Mouse (Mus musculus) lung, embryonic 15.5 days (tissue): ENCODE results near the gene Cpox. TPM values are rescaled to one million over a fixed set of nuclear protein-coding genes. Genes with fewer than 3 reads are reported as not detected.
A peak's percentile ranks its signal among the peaks of the same experiment; 100 is the strongest.

Experiments
- ATAC-seq: fragments of 200-750 bp; cut with Nextera tagmentation; 2 replicates; pipeline ENCODE4 v1.8.0; 2017; ENCODE audit warnings: moderate number of reproducible peaks, borderline replicate concordance; ENCODE audit not compliant: low FRiP score, low TSS enrichment; ENCODE audit errors: extremely low read depth
- H3K27ac ChIP-seq: fragments of 300-500 bp; sonication (generic); 2 replicates; pipeline ENCODE4 v1.5.1; 2015; ENCODE audit warnings: moderate library complexity, mild to moderate bottlenecking, inconsistent platforms
- H3K27me3 ChIP-seq: fragments of 300-500 bp; sonication (generic); 2 replicates; pipeline ENCODE4 v1.6.1; 2015; ENCODE audit warnings: inconsistent platforms
- H3K36me3 ChIP-seq: fragments of 300-500 bp; sonication (generic); 2 replicates; pipeline ENCODE4 v1.6.1; 2015; ENCODE audit warnings: inconsistent platforms
- H3K4me1 ChIP-seq: fragments of 300-500 bp; sonication (generic); 2 replicates; pipeline ENCODE4 v1.6.1; 2015; ENCODE audit warnings: inconsistent platforms
- H3K4me2 ChIP-seq: fragments of 300-500 bp; sonication (generic); 2 replicates; pipeline ENCODE4 v1.6.1; 2015; ENCODE audit warnings: inconsistent platforms, mild to moderate bottlenecking, moderate library complexity
- H3K4me3 ChIP-seq: fragments of 300-500 bp; sonication (generic); 2 replicates; pipeline ENCODE4 v1.5.1; 2015; ENCODE audit warnings: mild to moderate bottlenecking, inconsistent platforms
- H3K9ac ChIP-seq: fragments of 300-500 bp; sonication (generic); 2 replicates; pipeline ENCODE4 v1.6.1; 2015; ENCODE audit warnings: inconsistent platforms
- H3K9me3 ChIP-seq: fragments of 300-500 bp; sonication (generic); 2 replicates; pipeline ENCODE4 v1.6.1; 2016; ENCODE audit warnings: inconsistent platforms
- WGBS: fragments of 180-500 bp; shearing (Covaris S2); methylation state at CpG from one replicate; pipeline ENCODE4 v1.1.7; 2015; 5-methylcytosine and 5-hydroxymethylcytosine counted together
- microRNA-seq: library from miRNA; unstranded; fragments of <30 nt; microRNA quantifications from one replicate; pipeline ENCODE4, GENCODE M21; 2016
- polyA plus RNA-seq: library from polyadenylated mRNA; unstranded; fragments of >200 nt; fragmentation: Nextera tagmentation; extraction: Ambion mirVana; gene quantifications from 2 replicates; pipeline ENCODE4 v1.2.1, GENCODE M21; 2015

The Cpox gene
- polyA plus RNA-seq, 1 experiment from 2014 or later, result 24.9 TPM

GRCm38 (mm10) chr16:58727477-58728131, 57.5 kb downstream of the Cpox start, which contains the start of gene Cldnd1:
Gene Cldnd1 (plus strand): TSS chr16:58727910.
- H3K4me1 ChIP-seq, result 0 out of 2 replicates have a peak, but pooled peaks cover 9% of the 10 kb centered on the region
- no peaks in the 10 kb centered on the region for H3K9me3 ChIP-seq
- no peaks in the 10 kb centered on the region for H3K27me3 ChIP-seq
- peak within 1 kb of the TSS; percentile 69 for H3K4me3 ChIP-seq
- H3K36me3 ChIP-seq, result peaks cover 22% of the 10 kb centered on the region
- peak within 1 kb of the TSS; percentile 61 for H3K4me2 ChIP-seq
- 2% methylated on average over 30 of the region's 35 CpGs for WGBS
- peak within 1 kb of the TSS; percentile 82 for H3K27ac ChIP-seq
- peak within 1 kb of the TSS; percentile 76 for H3K9ac ChIP-seq
- ATAC-seq, result peak; percentile 100

- Histone ChIP-seq H3K27ac (peak overlapping the region; percentile 82), H3K4me3 (peak overlapping the region; percentile 69), H3K27me3 (no peaks in the 10 kb centered on the region), H3K4me2 (peak overlapping the region; percentile 61), H3K36me3 (peaks cover 27% of the 10 kb centered on the region), H3K4me1 (0 out of 2 replicates have a peak, but pooled peaks cover 9% of the 10 kb centered on the region), H3K9me3 (no peaks in the 10 kb centered on the region), H3K9ac (peak overlapping the region; percentile 76)
- peak; percentile 93 for ATAC-seq
- 0% methylated on average over 20 of the region's 31 CpGs for WGBS
These were observed 58.1 kb downstream of the Cpox start for GRCm38 (mm10) chr16:58728176-58728671.

GRCm38 (mm10) chr16:58738205-58738604, 68.1 kb downstream of the Cpox start:
- Histone ChIP-seq H3K9ac (no peak overlapping the region), H3K9me3 (no peaks in the 10 kb centered on the region)
- WGBS, result 78% methylated on average over 4 of the region's 4 CpGs

GRCm38 (mm10) chr16:58738800-58739199, 68.7 kb downstream of the Cpox start:
- Histone ChIP-seq H3K4me1 (no peaks in the 10 kb centered on the region), H3K27ac (no peak overlapping the region), H3K9me3 (no peaks in the 10 kb centered on the region), H3K4me3 (no peak overlapping the region), H3K27me3 (no peaks in the 10 kb centered on the region), H3K4me2 (no peak overlapping the region), H3K9ac (no peak overlapping the region), H3K36me3 (0 out of 2 replicates have a peak, but pooled peaks cover 9% of the 10 kb centered on the region)
- WGBS, result 78% methylated on average over 1 of the region's 1 CpGs
- ATAC-seq, result no peak

More at GRCm38 (mm10) chr16:58738205-58738604, 68.1 kb downstream of the Cpox start:
- Histone ChIP-seq H3K36me3 (peaks cover 12% of the 10 kb centered on the region; the same call in 1 of the 2 replicates), H3K27ac (no peak overlapping the region), H3K4me3 (no peak overlapping the region), H3K4me1 (no peaks in the 10 kb centered on the region), H3K27me3 (no peaks in the 10 kb centered on the region), H3K4me2 (no peak overlapping the region)
- ATAC-seq, result no peak

GRCm38 (mm10) chr16:58740751-58741150, 70.7 kb downstream of the Cpox start:
- Histone ChIP-seq H3K36me3 (0 out of 2 replicates have a peak, but pooled peaks cover 2% of the 10 kb centered on the region), H3K9me3 (no peaks in the 10 kb centered on the region), H3K27ac (no peak overlapping the region), H3K4me3 (no peak overlapping the region), H3K4me1 (no peaks in the 10 kb centered on the region), H3K4me2 (no peak overlapping the region), H3K9ac (no peak overlapping the region), H3K27me3 (no peaks in the 10 kb centered on the region)
- no peak for ATAC-seq
- WGBS, result 87% methylated on average over 5 of the region's 5 CpGs

GRCm38 (mm10) chr16:58746715-58747114, 76.6 kb downstream of the Cpox start:
- no peaks in the 10 kb centered on the region for H3K9me3 ChIP-seq
- no peaks in the 10 kb centered on the region for H3K27me3 ChIP-seq
- H3K4me2 ChIP-seq, result no peak overlapping the region
- no peaks in the 10 kb centered on the region for H3K36me3 ChIP-seq
- H3K4me3 ChIP-seq, result no peak overlapping the region
- no peak overlapping the region for H3K27ac ChIP-seq
- no peak for ATAC-seq
- WGBS, result 57% methylated on average over 4 of the region's 4 CpGs
- H3K9ac ChIP-seq, result no peak overlapping the region
- H3K4me1 ChIP-seq, result no peaks in the 10 kb centered on the region

GRCm38 (mm10) chr16:58751314-58751713, 81.2 kb downstream of the Cpox start:
- H3K4me2 ChIP-seq, result no peak overlapping the region
- no peak for ATAC-seq

GRCm38 (mm10) chr16:58756191-58756590, 86.1 kb downstream of the Cpox start:
- ATAC-seq, result no peak
- no peaks in the 10 kb centered on the region for H3K36me3 ChIP-seq
- H3K27me3 ChIP-seq, result no peaks in the 10 kb centered on the region
- no peak overlapping the region for H3K27ac ChIP-seq
- no peak overlapping the region for H3K4me2 ChIP-seq
- no peaks in the 10 kb centered on the region for H3K4me1 ChIP-seq
- no peak overlapping the region for H3K4me3 ChIP-seq
- H3K9me3 ChIP-seq, result no peaks in the 10 kb centered on the region
- no peak overlapping the region for H3K9ac ChIP-seq

More at GRCm38 (mm10) chr16:58751314-58751713, 81.2 kb downstream of the Cpox start:
- H3K36me3 ChIP-seq, result no peaks in the 10 kb centered on the region
- H3K9ac ChIP-seq, result no peak overlapping the region
- H3K4me1 ChIP-seq, result no peaks in the 10 kb centered on the region
- no peaks in the 10 kb centered on the region for H3K9me3 ChIP-seq
- no peak overlapping the region for H3K4me3 ChIP-seq
- no peaks in the 10 kb centered on the region for H3K27me3 ChIP-seq
- 18% methylated on average over 1 of the region's 1 CpGs for WGBS
- no peak overlapping the region for H3K27ac ChIP-seq

GRCm38 (mm10) chr16:58763076-58763475, 93.0 kb downstream of the Cpox start, which contains the start of gene Olfr172:
Gene Olfr172 (minus strand): TSS chr16:58763176.
- Histone ChIP-seq H3K36me3 (no peaks in the 10 kb centered on the region), H3K27me3 (no peaks in the 10 kb centered on the region), H3K4me2 (no peak within 1 kb of the TSS), H3K27ac (no peak within 1 kb of the TSS), H3K4me1 (no peaks in the 10 kb centered on the region), H3K9ac (no peak within 1 kb of the TSS), H3K4me3 (no peak within 1 kb of the TSS), H3K9me3 (no peaks in the 10 kb centered on the region)
- ATAC-seq, result no peak
- WGBS, result 78% methylated on average over 1 of the region's 1 CpGs

Small RNA genes lying within 50 kb of the gene (microRNA-seq; reads per million reads assigned to microRNA genes)
- gene Gm27564, result not detected

Other genes with a start within 250 kb of the Cpox start
- 27.3 and 29.7 TPM in 2 replicates for gene St3gal6, start 146.0 kb upstream of the Cpox start, polyA plus RNA-seq
- gene Gm813, start 53.3 kb upstream of the Cpox start, polyA plus RNA-seq, result not detected in 2 replicates
- not detected in 2 replicates for gene E330017A01Rik, start 31.6 kb upstream of the Cpox start, polyA plus RNA-seq
- 0.24 TPM in 1 of 2 replicates, not detected in the other for gene Gpr15, start 48.8 kb downstream of the Cpox start, polyA plus RNA-seq
- gene Cldnd1, start 57.6 kb downstream of the Cpox start, polyA plus RNA-seq, result 110 and 111 TPM in 2 replicates
- gene Olfr172, start 92.9 kb downstream of the Cpox start, polyA plus RNA-seq, result not detected in 2 replicates
- gene Olfr173, start 130.0 kb downstream of the Cpox start, polyA plus RNA-seq, result not detected in 2 replicates
- not detected in 2 replicates for gene Olfr175-ps1, start 156.5 kb downstream of the Cpox start, polyA plus RNA-seq
- gene Olfr177, start 204.5 kb downstream of the Cpox start, polyA plus RNA-seq, result not detected in 2 replicates
- not detected in 2 replicates for gene Olfr178, start 221.8 kb downstream of the Cpox start, polyA plus RNA-seq